Comparison of ENCODE assay signal across 23 mouse cellular contexts in genomic region chr11:97009198-97009790, GRCm38 (mm10). TPM values are rescaled to one million over a fixed set of nuclear protein-coding genes. Genes with fewer than 3 reads are reported as not detected.
DNase-seq lines count a peak whose midpoint lies in the region; ATAC-seq and TF ChIP-seq lines count a peak whose summit lies in the region.
"Had no signal": no experiment of that assay in that cellular context is flagged by ENCODE, and none has a peak within 500 bp of the region (broad histone marks: within the 10 kb centered on the region; RNA-seq: fewer than 3 reads in every experiment).

No protein-coding gene starts in this region.

- TF ChIP-seq POLR2A in CH12.LX (IDR thresholded peaks at IDR 0.05; ENCODE audit: low read depth, low read length) (no peak), MEL (IDR thresholded peaks at IDR 0.05; ENCODE audit: control insufficient read depth in 1 of 2, insufficient read depth in 1 of 2, low read depth in 1 of 2, low read length in 2 of 2, poor library complexity in 1 of 2) (no peak)

- H3K9me3 ChIP-seq in CH12.LX (replicated peaks; ENCODE audit: low read length) (no peaks in the 10 kb centered on the region), MEL (replicated peaks; ENCODE audit: insufficient read depth, low read length) (no peaks in the 10 kb centered on the region)
- no peaks in the 10 kb centered on the region for H3K9me3 ChIP-seq in liver, embryonic 12.5 days (replicated peaks)
- H3K9me3 ChIP-seq: embryonic facial prominence, embryonic 10.5 days; embryonic facial prominence, embryonic 12.5 days; forebrain, embryonic 12.5 days; G1E had no signal

- H3K36me3 ChIP-seq in CH12.LX (replicated peaks in 1 of 2; ENCODE audit: control insufficient read depth in 1 of 2, insufficient read depth in 1 of 2, low read length in 1 of 2) (no peaks in the 10 kb centered on the region), MEL (ENCODE audit: control insufficient read depth in 1 of 2, insufficient read depth in 2 of 2, low read length in 2 of 2) (peaks cover 0 to 25% of the 10 kb centered on the region in 2 experiments; a peak in 2 of 4 replicates)
- no peaks in the 10 kb centered on the region for H3K36me3 ChIP-seq in liver, embryonic 12.5 days
- H3K36me3 ChIP-seq: embryonic facial prominence, embryonic 10.5 days; embryonic facial prominence, embryonic 12.5 days; forebrain, embryonic 12.5 days; G1E had no signal

- peak; percentile 64 for DNase-seq in CH12.LX (ENCODE audit: extremely low read depth)
- DNase-seq in MEL (ENCODE audit: low read depth, low spot score): peak; percentile 65
- DNase-seq in heart, adult 9 months (ENCODE audit: low spot score in 2 of 2): no peak
- DNase-seq: adrenal gland, adult 8-10 months; adrenal gland, postnatal 14 days; adrenal gland, postnatal 36 days; cerebellum, adult 11 months; cerebellum, adult 18-20 months; cerebellum, adult 8-10 months; cerebellum, adult 9-11 months; cerebellum, postnatal 14 days; cerebellum, postnatal 36 days had no signal

- no peak for TF ChIP-seq RAD21 in CH12.LX (IDR thresholded peaks at IDR 0.05; ENCODE audit: low read depth, low read length)
- TF ChIP-seq RAD21 in MEL (IDR thresholded peaks at IDR 0.05; ENCODE audit: low read depth, low read length): no peak

- H3K4me1 ChIP-seq in CH12.LX (ENCODE audit: control insufficient read depth in 1 of 2, insufficient read depth in 2 of 2) (peaks cover 42 to 72% of the 10 kb centered on the region in 2 experiments), MEL (ENCODE audit: control insufficient read depth in 1 of 2, insufficient read depth in 2 of 2, low read length in 2 of 2) (peaks cover 15 to 28% of the 10 kb centered on the region in 2 experiments)
- peaks cover 8% of the 10 kb centered on the region for H3K4me1 ChIP-seq in liver, embryonic 12.5 days
- H3K4me1 ChIP-seq: embryonic facial prominence, embryonic 12.5 days had no signal

- TF ChIP-seq EP300 in CH12.LX (IDR thresholded peaks at IDR 0.05; ENCODE audit: low read length): peak; percentile 3; the same call in 1 of the 2 replicates
- TF ChIP-seq EP300 in MEL (IDR thresholded peaks at IDR 0.05; ENCODE audit: low read depth in 1 of 2, low read length in 2 of 2): no peak

- no peaks in the 10 kb centered on the region for H3K79me2 ChIP-seq in CH12.LX (replicated peaks; ENCODE audit: control insufficient read depth, extremely low read depth, insufficient read depth, poor library complexity, severe bottlenecking)
- no peaks in the 10 kb centered on the region for H3K79me2 ChIP-seq in MEL (ENCODE audit: control insufficient read depth, insufficient read depth, low read length, poor library complexity)

- in situ Hi-C loops in CH12.LX (cut with MboI; ENCODE audit: low pct_ligation_motif_present, low pct_unique_long_range_greater_than_20kb, low sequenced_read_pairs): no loop called here

- no peaks in the 10 kb centered on the region for H3K27me3 ChIP-seq in CH12.LX (replicated peaks)
- peaks cover 4 to 12% of the 10 kb centered on the region in 2 experiments for H3K27me3 ChIP-seq in MEL (ENCODE audit: control insufficient read depth in 1 of 2, insufficient read depth in 2 of 2, low read length in 2 of 2)
- peaks cover 89% of the 10 kb centered on the region for H3K27me3 ChIP-seq in liver, embryonic 12.5 days (replicated peaks)

- H3K4me3 ChIP-seq in CH12.LX (replicated peaks in 1 of 3; ENCODE audit: low read depth in 2 of 3, low read length in 2 of 3, poor library complexity in 1 of 3): no peak overlapping the region
- no peak overlapping the region for H3K4me3 ChIP-seq in MEL (ENCODE audit: control insufficient read depth in 1 of 2, insufficient read depth in 1 of 2, low read depth in 2 of 2, low read length in 2 of 2)
- H3K4me3 ChIP-seq in liver, embryonic 12.5 days: no peak overlapping the region
- H3K4me3 ChIP-seq: embryonic facial prominence, embryonic 10.5 days; embryonic facial prominence, embryonic 12.5 days; forebrain, embryonic 12.5 days had no signal

- TF ChIP-seq CTCF in CH12.LX (conservative IDR thresholded peaks at IDR 0.05 in 1 of 2, IDR thresholded peaks at IDR 0.05 in 1 of 2; ENCODE audit: low read depth in 2 of 2, low read length in 2 of 2) (no peak), MEL (IDR thresholded peaks at IDR 0.05 in 2 of 3, conservative IDR thresholded peaks at IDR 0.05 in 1 of 3; ENCODE audit: control insufficient read depth in 1 of 3, insufficient read depth in 1 of 3, low read depth in 2 of 3, low read length in 3 of 3, poor library complexity in 1 of 3, severe bottlenecking in 1 of 3) (no peak)

- H3K9ac ChIP-seq in CH12.LX (ENCODE audit: insufficient read depth, low read depth) (no peak overlapping the region), MEL (ENCODE audit: control insufficient read depth, low read depth, low read length, poor library complexity, severe bottlenecking) (no peak overlapping the region; the same call in 1 of the 2 replicates)
- H3K9ac ChIP-seq in liver, embryonic 12.5 days: no peak overlapping the region
- H3K9ac ChIP-seq: embryonic facial prominence, embryonic 12.5 days; forebrain, embryonic 12.5 days had no signal

- H3K27ac ChIP-seq in CH12.LX (ENCODE audit: insufficient read depth, low read depth) (no peak overlapping the region), MEL (ENCODE audit: control insufficient read depth, low read depth, low read length) (no peak overlapping the region)
- H3K27ac ChIP-seq in liver, embryonic 12.5 days: no peak overlapping the region
- H3K27ac ChIP-seq: embryonic facial prominence, embryonic 10.5 days; embryonic facial prominence, embryonic 12.5 days; forebrain, embryonic 12.5 days had no signal

- 0 out of 2 replicates have a peak, but pooled peaks have one; percentile 18 for ATAC-seq in common myeloid progenitor, adult 5-6 weeks (replicated peaks; ENCODE audit: low read depth, poor library complexity, severe bottlenecking)
- ATAC-seq in liver, embryonic 12.5 days: no peak
- no peak for ATAC-seq in megakaryocyte-erythroid progenitor cell, adult 5-6 weeks (replicated peaks; ENCODE audit: low FRiP score, low TSS enrichment, poor library complexity, severe bottlenecking)
- ATAC-seq: activated CD4-positive, CD25-positive, alpha-beta regulatory T cell, adult 4 months; forebrain, embryonic 14.5 days; forebrain, embryonic 16.5 days; Patski had no signal

- 18% methylated on average over 8 of the region's 8 CpGs for WGBS in liver, embryonic 12.5 days (ENCODE audit: insufficient replicate concordance)

- no peak overlapping the region for H3K4me2 ChIP-seq in CH12.LX (ENCODE audit: insufficient read depth, low read depth, poor library complexity, severe bottlenecking)
- no peak overlapping the region for H3K4me2 ChIP-seq in liver, embryonic 12.5 days
- H3K4me2 ChIP-seq: embryonic facial prominence, embryonic 12.5 days; forebrain, embryonic 12.5 days had no signal

- dilution Hi-C loops in CH12.LX (cut with MboI; ENCODE audit: extremely low pct_ligation_motif_present, extremely low pct_unique_long_range_greater_than_20kb, low sequenced_read_pairs): no loop called here

RNA-seq across cellular contexts. Expression of gene Sp6, which starts 3.9 kb away (rescaled TPM):
- total RNA-seq in CH12.LX (2012; rRNA removed): 44.3 and 65.5 TPM in 2 replicates
- total RNA-seq in CH12.LX (2014; rRNA removed): 15.8 and 18.4 TPM in 2 replicates
- polyA plus RNA-seq in CH12.LX (2012; ENCODE audit: insufficient read length, low read depth): 10.0 and 10.1 TPM in 2 replicates
- total RNA-seq in MEL (2012; rRNA removed): 0.03 TPM in 1 of 2 replicates, not detected in the other
- polyA plus RNA-seq in MEL (2012; ENCODE audit: insufficient read depth in 1 of 2, insufficient read length in 2 of 2, low read depth in 1 of 2, low replicate concordance in 2 of 2, missing spikeins in 1 of 2): under 1 TPM in 1 of 2 experiments, not detected in 1; 0.04 TPM
- 0.59 TPM in 1 of 2 replicates, not detected in the other for total RNA-seq in common myeloid progenitor, adult 5-6 weeks (2017)
- 0.15 and 0.19 TPM in 2 replicates for polyA plus RNA-seq in liver, embryonic 12.5 days (2016; fragmentation: Nextera tagmentation; extraction: Ambion mirVana)
- total RNA-seq in megakaryocyte-erythroid progenitor cell, adult 5-6 weeks (2014; fragmentation: Nextera tagmentation): 0.28 TPM in 1 of 2 replicates, not detected in the other
- 0.38 TPM in 1 of 2 replicates, not detected in the other for total RNA-seq in megakaryocyte-erythroid progenitor cell, adult 5-6 weeks (2017)
- polyA plus RNA-seq: activated CD4-positive, CD25-positive, alpha-beta regulatory T cell, adult 4 months; G1E had no signal

RNA-seq across cellular contexts. Expression of gene Scrn2, which starts 20.4 kb away (rescaled TPM):
- total RNA-seq in CH12.LX (2012; rRNA removed) (55.8 and 63.9 TPM in 2 replicates), CH12.LX (2014; rRNA removed) (34.5 and 37.5 TPM in 2 replicates), MEL (2012; rRNA removed) (19.8 and 26.7 TPM in 2 replicates)
- polyA plus RNA-seq in CH12.LX (2012; ENCODE audit: insufficient read length, low read depth) (35.2 and 41.1 TPM in 2 replicates), MEL (2012; ENCODE audit: insufficient read depth in 1 of 2, insufficient read length in 2 of 2, low read depth in 1 of 2, low replicate concordance in 2 of 2, missing spikeins in 1 of 2) (10 to 100 TPM in 1 of 2 experiments, not detected in 1; 14.8 TPM)
- total RNA-seq in common myeloid progenitor, adult 5-6 weeks (2017): 18.4 and 21.5 TPM in 2 replicates
- polyA plus RNA-seq in liver, embryonic 12.5 days (2016; fragmentation: Nextera tagmentation; extraction: Ambion mirVana): 9.8 and 11.0 TPM in 2 replicates
- total RNA-seq in megakaryocyte-erythroid progenitor cell, adult 5-6 weeks (2014; fragmentation: Nextera tagmentation): 12.4 and 17.7 TPM in 2 replicates
- 26.1 and 32.6 TPM in 2 replicates for total RNA-seq in megakaryocyte-erythroid progenitor cell, adult 5-6 weeks (2017)

RNA-seq across cellular contexts. Expression of gene Sp2, which starts 26.5 kb away (rescaled TPM):
- total RNA-seq in CH12.LX (2012; rRNA removed) (2.1 and 2.8 TPM in 2 replicates), CH12.LX (2014; rRNA removed) (1.1 TPM in 2 replicates), MEL (2012; rRNA removed) (1.4 and 2.2 TPM in 2 replicates)
- polyA plus RNA-seq in CH12.LX (2012; ENCODE audit: insufficient read length, low read depth) (15.9 and 21.0 TPM in 2 replicates), MEL (2012; ENCODE audit: insufficient read depth in 1 of 2, insufficient read length in 2 of 2, low read depth in 1 of 2, low replicate concordance in 2 of 2, missing spikeins in 1 of 2) (10 to 100 TPM in 1 of 2 experiments, not detected in 1; 20.3 TPM)
- total RNA-seq in common myeloid progenitor, adult 5-6 weeks (2017): 3.2 and 3.6 TPM in 2 replicates
- polyA plus RNA-seq in liver, embryonic 12.5 days (2016; fragmentation: Nextera tagmentation; extraction: Ambion mirVana): 15.5 and 18.5 TPM in 2 replicates
- total RNA-seq in megakaryocyte-erythroid progenitor cell, adult 5-6 weeks (2014; fragmentation: Nextera tagmentation): 15.5 and 16.1 TPM in 2 replicates
- 2.4 and 4.8 TPM in 2 replicates for total RNA-seq in megakaryocyte-erythroid progenitor cell, adult 5-6 weeks (2017)

RNA-seq across cellular contexts. Expression of gene Lrrc46, which starts 31.9 kb away (rescaled TPM):
- 0.38 and 0.46 TPM in 2 replicates for total RNA-seq in CH12.LX (2012; rRNA removed)
- 0.23 TPM in 1 of 2 replicates, not detected in the other for total RNA-seq in CH12.LX (2014; rRNA removed)
- polyA plus RNA-seq in CH12.LX (2012; ENCODE audit: insufficient read length, low read depth): 0.91 and 1.0 TPM in 2 replicates
- 0.19 and 0.20 TPM in 2 replicates for total RNA-seq in MEL (2012; rRNA removed)
- polyA plus RNA-seq in MEL (2012; ENCODE audit: insufficient read depth in 1 of 2, insufficient read length in 2 of 2, low read depth in 1 of 2, low replicate concordance in 2 of 2, missing spikeins in 1 of 2): under 1 TPM in 1 of 2 experiments, not detected in 1; 0.75 TPM
- total RNA-seq in common myeloid progenitor, adult 5-6 weeks (2017): 0.64 and 2.0 TPM in 2 replicates
- polyA plus RNA-seq in liver, embryonic 12.5 days (2016; fragmentation: Nextera tagmentation; extraction: Ambion mirVana): 0.35 and 0.48 TPM in 2 replicates
- 1.7 TPM in 1 of 2 replicates, not detected in the other for total RNA-seq in megakaryocyte-erythroid progenitor cell, adult 5-6 weeks (2014; fragmentation: Nextera tagmentation)
- total RNA-seq in megakaryocyte-erythroid progenitor cell, adult 5-6 weeks (2017): 0.11 TPM in 1 of 2 replicates, not detected in the other
- polyA plus RNA-seq: activated CD4-positive, CD25-positive, alpha-beta regulatory T cell, adult 4 months had no signal

RNA-seq across cellular contexts. Expression of gene Mrpl10, which starts 32.1 kb away (rescaled TPM):
- total RNA-seq in CH12.LX (2012; rRNA removed) (111 and 119 TPM in 2 replicates), CH12.LX (2014; rRNA removed) (93.2 and 104 TPM in 2 replicates), MEL (2012; rRNA removed) (79.3 and 89.7 TPM in 2 replicates)
- polyA plus RNA-seq in CH12.LX (2012; ENCODE audit: insufficient read length, low read depth) (110 and 132 TPM in 2 replicates), MEL (2012; ENCODE audit: insufficient read depth in 1 of 2, insufficient read length in 2 of 2, low read depth in 1 of 2, low replicate concordance in 2 of 2, missing spikeins in 1 of 2) (100 to 1,000 TPM in 1 of 2 experiments, not detected in 1; 106 TPM)
- total RNA-seq in common myeloid progenitor, adult 5-6 weeks (2017): 15.2 and 17.0 TPM in 2 replicates
- polyA plus RNA-seq in liver, embryonic 12.5 days (2016; fragmentation: Nextera tagmentation; extraction: Ambion mirVana): 56.7 TPM in 2 replicates
- 38.6 and 49.6 TPM in 2 replicates for total RNA-seq in megakaryocyte-erythroid progenitor cell, adult 5-6 weeks (2014; fragmentation: Nextera tagmentation)
- total RNA-seq in megakaryocyte-erythroid progenitor cell, adult 5-6 weeks (2017): 23.6 and 24.8 TPM in 2 replicates

Comparison
In these comparisons a context has a peak if more than half of its experiments do, and no peak if none do; other contexts are left out.
1. DNase-seq: peak in CH12.LX (single experiment) and MEL (single experiment); none in heart, adult 9 months (0 of 2).
2. RNA of gene Sp6, which starts 3.9 kb away (total RNA-seq): 15.8 to 65.5 TPM in CH12.LX; 0.59 TPM in common myeloid progenitor, adult 5-6 weeks, 0.28 to 0.38 TPM in megakaryocyte-erythroid progenitor cell, adult 5-6 weeks and 0.03 TPM in MEL; every median in the first group is over 10 times any median in the second.
3. Of the 35 proteins assayed by ChIP-seq in both MEL and CH12.LX: peak only in MEL: MYC and ZNF384; only in CH12.LX: BHLHE40, ELF1, EP300, ETS1, MAZ, NRF1 and 3 more; in both: MXI1; in neither: 23.